Mouse (Mus musculus) ES-Bruce4 (cell line): ENCODE results near the gene Dscaml1.

ENCODE experiments used
- CTCF ChIP-seq: IDR thresholded peaks from one replicate; pipeline ENCODE4 v1.8.1; 2011; ENCODE audit warnings: low read depth, low read length
- POLR2A ChIP-seq: IDR thresholded peaks from one replicate; pipeline ENCODE4 v1.8.1; 2011; ENCODE audit warnings: low read length; ENCODE audit not compliant: insufficient read depth

DNA sequence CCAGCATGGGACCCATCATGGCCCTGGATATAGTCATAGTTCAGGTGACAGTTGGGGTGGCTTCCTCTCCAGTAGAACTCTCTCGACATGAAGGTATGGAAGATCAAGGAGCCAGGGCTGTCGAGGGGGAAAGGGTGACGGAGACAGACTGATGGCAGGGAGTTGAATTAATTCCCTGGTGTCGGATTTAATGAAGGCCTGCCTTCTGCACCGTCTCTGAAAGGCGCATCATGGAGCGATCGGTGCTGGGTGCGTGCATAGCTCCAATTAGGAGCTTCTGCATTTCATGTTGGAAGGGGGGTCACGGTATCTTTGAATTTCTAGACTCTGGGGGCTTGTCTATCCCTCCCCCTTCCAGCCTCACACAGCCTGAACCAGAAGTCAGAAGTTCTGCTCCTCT, 41.8 kb downstream of the Dscaml1 start:
- TF ChIP-seq POLR2A = no peak
- no peak for TF ChIP-seq CTCF
